Mouse (Mus musculus): ENCODE measurements around the gene Gm20765. TPM values are rescaled to one million over a fixed set of nuclear protein-coding genes. Genes with fewer than 3 reads are reported as not detected.

Gene Gm20765
- polyA plus RNA-seq, 1 experiment from 2014 or later = not detected

Other genes with a start within 250 kb of the Gm20765 start
- not detected in 2 replicates for gene Gm21293, start 42.5 kb upstream of the Gm20765 start, polyA plus RNA-seq (2015; fragmentation: Nextera tagmentation; extraction: Ambion mirVana)
- gene Gm6763, start 34.0 kb upstream of the Gm20765 start, polyA plus RNA-seq (2015; fragmentation: Nextera tagmentation; extraction: Ambion mirVana) = not detected in 2 replicates
- not detected in 2 replicates for gene Gm8764, start 25.5 kb upstream of the Gm20765 start, polyA plus RNA-seq (2015; fragmentation: Nextera tagmentation; extraction: Ambion mirVana)
- not detected in 2 replicates for gene Gm21304, start 17.0 kb upstream of the Gm20765 start, polyA plus RNA-seq (2015; fragmentation: Nextera tagmentation; extraction: Ambion mirVana)
- gene Gm21312, start 8.5 kb upstream of the Gm20765 start, polyA plus RNA-seq (2015; fragmentation: Nextera tagmentation; extraction: Ambion mirVana) = not detected in 2 replicates
- gene Gm4340, start 8.5 kb downstream of the Gm20765 start, polyA plus RNA-seq (2015; fragmentation: Nextera tagmentation; extraction: Ambion mirVana) = not detected in 2 replicates